ENCODE assay signal across 16 mouse cellular contexts in genomic region chr6:82039968-82040367, GRCm38 (mm10). TPM values are rescaled to one million over a fixed set of nuclear protein-coding genes. Genes with fewer than 3 reads are reported as not detected.
"Had no signal": no experiment of that assay in that cellular context is flagged by ENCODE, and none has a peak within 500 bp of the region (broad histone marks: within the 10 kb centered on the region; RNA-seq: fewer than 3 reads in every experiment).

No protein-coding gene starts in this region.

- H3K27me3 ChIP-seq: kidney, embryonic 15.5 days; stomach, embryonic 15.5 days had no signal

- ATAC-seq: hindbrain, postnatal 0 days; midbrain, embryonic 16.5 days had no signal

- DNase-seq: kidney, adult 2 months; kidney, postnatal 14 days; liver, embryonic 13.5 days; liver, postnatal 0 days; retina, postnatal 1 day; thymus, adult 2 months; thymus, postnatal 36 days had no signal

- H3K27ac ChIP-seq: hindbrain, postnatal 0 days; left cerebral cortex, adult 2 months; liver, embryonic 13.5 days; midbrain, embryonic 10.5 days; neural tube, embryonic 13.5 days; stomach, embryonic 15.5 days had no signal

- H3K9ac ChIP-seq: kidney, embryonic 15.5 days; liver, embryonic 13.5 days; liver, postnatal 0 days; neural tube, embryonic 13.5 days; stomach, embryonic 15.5 days had no signal

- H3K4me3 ChIP-seq: kidney, embryonic 15.5 days; left cerebral cortex, adult 2 months; limb, embryonic 10.5 days; liver, embryonic 13.5 days; midbrain, embryonic 10.5 days; neural tube, embryonic 13.5 days; stomach, embryonic 15.5 days had no signal

- H3K4me2 ChIP-seq: liver, embryonic 13.5 days; neural tube, embryonic 13.5 days had no signal

- H3K36me3 ChIP-seq: kidney, embryonic 15.5 days; limb, embryonic 10.5 days; liver, embryonic 13.5 days; midbrain, embryonic 10.5 days; neural tube, embryonic 13.5 days; stomach, embryonic 15.5 days had no signal

- H3K9me3 ChIP-seq: kidney, embryonic 15.5 days; limb, embryonic 10.5 days; liver, embryonic 13.5 days; midbrain, embryonic 10.5 days; neural tube, embryonic 13.5 days; stomach, embryonic 15.5 days had no signal

RNA-seq across cellular contexts. Expression of gene Eva1a, which starts 0.9 kb away (rescaled TPM):
- total RNA-seq: megakaryocyte, adult 5-6 weeks had no signal
